Mouse (Mus musculus): Measurements from ENCODE around the gene Birc2.

Birc2 gene

DNA sequence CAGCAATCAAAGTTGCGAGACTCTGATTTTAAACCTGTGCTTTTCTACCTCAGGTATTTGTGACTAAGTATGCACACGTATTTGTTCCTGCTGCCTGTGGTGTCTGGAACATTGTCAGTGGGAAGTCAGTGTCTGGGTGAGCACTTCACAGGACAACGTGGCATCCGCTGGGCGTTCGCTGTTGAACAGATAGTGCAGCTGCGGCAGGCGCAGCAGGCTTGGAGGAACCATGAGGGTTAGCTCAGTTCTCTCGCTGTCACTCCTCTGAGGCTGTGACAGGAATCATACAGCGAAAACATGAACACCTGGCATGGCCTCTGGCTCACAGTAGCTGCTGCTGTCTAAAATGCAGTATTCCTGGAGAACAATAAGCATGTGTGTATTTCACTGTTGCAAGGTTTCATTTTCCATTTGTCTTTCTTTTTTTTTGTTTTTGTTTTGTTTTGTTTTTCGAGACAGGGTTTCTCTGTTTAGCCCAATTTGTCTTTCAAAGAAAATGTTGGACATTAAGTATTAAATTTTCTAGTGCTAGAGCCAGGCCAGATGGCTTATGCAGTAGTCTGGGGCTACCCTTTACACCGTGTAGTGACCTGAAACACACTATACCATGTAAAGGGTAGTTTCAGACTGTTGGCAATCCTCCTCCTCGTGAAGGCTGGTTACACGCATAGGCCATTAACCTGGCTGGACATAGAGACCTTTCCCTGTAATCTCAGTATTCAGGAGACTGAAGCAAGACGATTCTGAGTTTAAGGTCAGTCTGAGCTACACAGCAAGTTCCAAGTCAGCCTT, 52.8 kb downstream of the Birc2 start:
- DNase-seq = no peak

DNA sequence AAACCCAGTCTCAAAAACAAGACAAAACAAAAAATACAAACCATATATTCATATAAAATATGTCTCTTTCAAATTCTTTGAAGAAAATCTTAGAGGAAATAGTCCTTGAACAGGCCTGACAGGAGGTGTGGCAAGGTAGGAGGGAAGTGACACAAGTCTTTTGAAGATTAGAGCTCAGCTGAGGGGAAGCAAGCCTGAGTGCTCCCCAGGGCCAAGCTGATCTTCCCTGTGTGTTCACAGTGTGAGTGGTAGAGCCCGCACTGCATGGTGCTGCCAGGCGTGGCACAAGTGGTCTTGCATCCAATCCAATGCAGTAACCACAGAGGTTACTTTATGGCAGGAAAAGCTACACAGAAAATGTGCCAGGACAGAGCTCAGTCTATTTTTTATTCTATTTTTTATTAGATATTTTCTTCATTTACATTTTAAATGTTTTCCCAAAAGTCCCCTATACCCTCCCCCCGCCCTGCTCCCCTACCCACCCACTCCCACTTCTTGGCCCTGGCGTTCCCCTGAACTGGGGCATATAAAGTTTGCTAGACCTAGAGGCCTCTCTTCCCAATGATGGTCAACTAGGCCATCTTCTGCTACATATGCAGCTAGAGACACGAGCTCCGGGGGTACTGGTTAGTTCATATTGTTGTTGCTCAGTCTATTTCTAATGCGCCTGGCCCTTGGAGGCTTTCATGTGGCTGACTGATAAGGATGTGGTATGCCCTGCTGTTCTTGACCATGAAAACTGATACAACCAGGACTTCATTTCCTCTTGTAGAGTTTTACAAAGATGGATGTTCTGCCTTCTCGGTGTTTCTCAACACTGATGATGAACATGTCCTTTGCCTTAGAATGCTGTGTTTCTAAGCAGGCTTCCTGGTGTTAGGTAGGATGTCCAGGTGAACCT, 56.4 kb downstream of the Birc2 start:
- DNase-seq = no peak

DNA sequence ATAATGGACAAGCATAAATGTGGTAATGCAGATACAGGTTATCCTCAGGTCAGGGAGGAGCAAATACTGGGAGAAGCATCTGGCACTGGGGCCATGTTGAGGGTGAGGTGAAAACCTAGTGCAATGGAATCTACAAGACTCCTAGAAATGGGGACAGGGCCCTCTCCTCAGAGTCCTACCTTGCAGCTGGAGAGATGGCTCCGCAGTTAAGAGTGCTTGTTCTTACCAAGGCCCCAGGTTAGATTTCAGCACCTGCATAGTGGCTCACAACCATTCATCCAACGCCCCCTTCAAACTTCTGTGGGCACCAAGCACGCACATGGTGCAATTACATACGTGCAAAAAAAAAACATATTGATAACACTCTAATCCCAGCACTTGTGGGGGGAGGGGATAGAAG, 57.1 kb downstream of the Birc2 start:
- DNase-seq = no peak

DNA sequence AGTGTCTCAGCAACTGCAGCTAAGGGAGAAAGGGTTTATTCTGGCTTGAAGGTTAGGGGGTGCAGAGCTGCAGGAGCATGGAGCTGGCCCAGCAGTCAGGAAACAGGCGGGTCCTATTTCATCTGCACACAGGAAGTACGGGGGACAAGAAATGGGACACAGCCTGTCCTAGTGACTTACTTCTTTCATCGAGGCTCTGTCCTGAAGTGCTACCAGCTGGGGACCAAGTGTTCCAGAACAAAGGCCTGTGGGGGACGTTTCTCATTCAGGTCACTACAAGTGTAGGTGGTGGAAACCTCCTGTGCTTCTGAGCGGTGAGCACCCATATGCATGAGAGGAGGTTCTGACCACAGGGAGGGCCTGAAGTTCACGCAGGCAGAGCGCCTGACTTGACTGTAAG, 58.1 kb downstream of the Birc2 start:
- no peak for DNase-seq

DNA sequence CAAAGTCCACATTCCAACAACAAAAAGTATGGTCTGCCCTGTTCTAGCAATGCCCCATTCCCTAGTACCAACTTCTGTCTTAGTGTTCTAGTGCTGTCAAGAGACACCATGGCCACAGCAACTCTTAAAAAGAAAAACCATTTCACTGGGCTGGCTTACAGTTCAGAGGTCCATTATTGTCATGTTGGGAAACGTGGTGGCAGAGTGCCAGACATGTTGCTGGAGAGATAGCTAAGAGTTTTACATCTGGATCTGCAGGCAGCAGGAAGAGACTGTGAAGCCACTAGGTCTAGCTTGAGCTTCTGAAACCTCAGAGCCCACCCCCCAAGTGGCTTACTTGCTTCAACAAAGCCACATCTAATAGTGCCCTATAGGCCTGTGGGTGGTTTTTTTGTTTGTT, 59.2 kb downstream of the Birc2 start:
- DNase-seq = no peak

DNA sequence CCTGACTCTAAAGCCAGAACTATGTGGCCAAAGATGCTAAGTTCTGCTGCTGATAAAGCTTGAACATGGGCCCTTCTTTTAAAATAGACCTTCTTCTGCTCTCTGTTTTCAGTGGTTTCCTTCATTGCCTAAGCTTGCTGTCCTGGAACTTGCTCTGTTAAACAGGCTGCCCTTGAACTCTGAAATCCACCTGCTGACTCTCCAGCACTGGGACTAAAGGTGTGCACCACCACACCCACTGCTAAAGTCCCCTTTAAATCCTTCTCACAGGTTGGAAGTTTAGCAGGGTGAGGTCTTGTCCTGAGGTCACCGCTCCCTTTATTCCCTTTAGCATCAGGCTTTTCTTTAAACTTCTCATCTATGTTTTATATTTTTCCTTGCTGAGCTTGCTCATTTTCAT, 59.9 kb downstream of the Birc2 start:
- no peak for DNase-seq

DNA sequence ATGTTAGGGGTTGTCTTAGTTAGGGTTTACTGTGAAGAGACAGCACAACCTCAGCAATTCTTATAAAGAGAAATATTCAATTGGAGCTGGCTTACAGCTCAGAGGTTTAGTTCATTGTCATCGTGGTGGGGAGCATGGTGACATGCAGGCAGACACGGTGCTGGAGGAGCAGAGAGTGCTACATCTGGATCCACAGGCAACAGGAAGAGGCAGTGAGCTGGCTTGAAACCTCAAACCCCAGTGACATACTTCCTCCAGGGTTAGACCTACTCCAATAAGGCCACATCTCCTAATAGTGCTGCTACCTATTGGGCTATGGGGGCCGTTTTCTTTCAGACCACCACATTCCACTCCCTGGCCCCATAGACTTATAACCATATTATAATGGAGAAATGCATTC, 60.9 kb downstream of the Birc2 start:
- no peak for DNase-seq

DNA sequence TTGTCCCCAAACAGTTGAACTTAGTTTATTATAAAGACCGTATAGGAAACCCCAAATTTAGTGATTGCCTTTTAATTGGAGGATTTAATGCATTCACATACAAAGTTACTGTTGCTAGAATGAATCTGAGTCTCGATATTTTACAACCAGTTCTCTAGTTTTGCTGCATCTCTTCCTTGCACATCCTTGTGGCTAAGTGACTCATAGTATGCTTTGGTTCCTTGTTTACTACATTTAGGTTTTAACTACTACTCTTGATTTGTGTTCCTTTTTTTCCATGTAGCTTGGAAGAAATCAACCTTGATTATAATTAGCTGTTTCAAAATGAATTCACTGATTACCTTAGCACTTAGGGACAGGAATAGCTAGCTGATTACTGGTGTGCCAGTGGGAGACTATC, 61.9 kb downstream of the Birc2 start:
- DNase-seq = no peak

DNA sequence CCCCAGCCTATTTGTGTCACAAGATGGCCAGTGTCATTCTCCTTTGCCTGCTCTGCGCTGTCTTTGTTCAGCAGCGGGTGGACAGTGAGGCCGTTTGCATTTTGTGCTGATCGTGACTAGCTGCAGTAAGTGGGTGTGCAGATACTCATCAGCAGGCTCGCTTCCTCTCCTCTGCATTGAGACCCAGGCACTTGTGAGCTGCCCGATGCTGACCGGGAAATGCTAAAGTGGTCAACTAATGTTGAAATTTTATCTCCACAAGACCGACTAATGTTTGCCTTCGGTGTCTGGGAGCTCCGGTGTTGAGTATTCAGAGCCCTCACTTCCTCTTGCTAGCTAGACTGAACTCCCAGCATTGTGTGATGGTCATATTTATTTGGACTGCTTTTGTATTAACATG, 62.3 kb downstream of the Birc2 start:
- no peak for DNase-seq

DNA sequence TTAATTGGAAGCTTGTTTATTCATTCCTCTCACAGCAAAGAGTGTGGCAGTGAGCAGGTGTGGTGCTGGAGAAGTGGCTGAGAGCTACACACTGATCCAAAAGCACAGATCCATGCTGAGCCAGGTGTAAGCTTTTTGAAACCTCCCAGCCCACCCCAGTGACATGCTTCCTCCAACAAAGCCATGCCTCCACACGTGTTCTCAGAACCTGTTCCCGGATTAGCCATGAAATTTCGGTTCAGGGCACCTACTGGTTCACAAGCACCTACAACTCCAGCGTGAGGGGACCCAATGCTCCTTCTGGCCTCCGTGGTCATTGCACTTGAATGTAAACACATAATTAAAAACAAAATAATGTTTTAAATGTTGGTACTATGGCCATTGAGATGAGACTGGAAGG, 63.2 kb downstream of the Birc2 start:
- DNase-seq = no peak

DNA sequence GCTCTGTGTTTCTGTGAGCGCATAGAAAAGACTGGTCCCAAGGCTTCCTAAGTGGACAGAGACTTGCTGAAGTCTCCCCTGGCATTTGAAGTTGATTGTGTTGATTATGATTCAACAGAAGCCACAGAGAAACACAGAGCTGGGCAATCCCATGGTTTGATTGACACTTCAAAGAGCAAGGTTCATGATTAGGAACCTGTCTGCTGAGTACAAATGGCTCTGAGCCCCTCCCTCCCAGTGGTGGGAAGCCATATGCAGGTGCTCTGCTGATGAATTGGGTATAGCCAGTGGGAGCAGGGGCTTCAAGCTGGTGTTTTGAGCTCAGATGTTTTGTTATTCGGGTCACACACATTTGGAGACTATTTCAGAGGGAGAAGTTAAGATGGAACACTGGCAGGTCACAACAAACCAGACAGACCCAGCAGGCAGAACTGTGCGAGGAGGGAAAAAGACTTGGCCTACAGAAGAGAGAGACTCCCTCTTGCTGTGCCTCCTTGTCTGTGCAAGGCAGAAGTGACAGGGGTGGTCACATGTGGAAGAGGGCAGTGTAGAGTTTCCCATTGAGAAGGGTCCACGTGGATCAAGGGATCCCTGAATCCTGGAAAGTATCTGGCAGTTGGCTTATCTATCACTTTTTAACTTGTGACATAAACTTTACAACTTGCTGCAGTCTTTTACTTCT, 64.0 kb downstream of the Birc2 start:
- DNase-seq = no peak

DNA sequence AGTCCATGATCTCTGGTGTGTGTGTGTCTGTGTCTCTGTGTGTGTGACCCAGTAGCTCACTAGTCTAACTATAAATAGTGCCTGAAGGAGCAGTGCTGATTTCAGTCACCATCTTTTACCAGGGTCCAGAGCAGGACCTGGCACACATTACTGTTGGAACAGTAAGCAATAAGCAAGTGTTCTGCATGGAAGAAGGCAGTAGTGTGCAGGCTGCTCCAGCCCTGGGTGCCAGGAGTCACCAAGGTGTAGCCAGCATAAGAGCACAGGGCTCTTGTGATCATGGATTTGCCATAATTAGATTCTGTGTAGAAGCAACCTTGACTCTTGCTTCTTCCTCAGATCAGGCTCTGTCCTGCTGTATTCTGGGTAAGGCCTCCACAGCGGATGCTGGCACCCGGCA, 64.5 kb downstream of the Birc2 start:
- DNase-seq = no peak

DNA sequence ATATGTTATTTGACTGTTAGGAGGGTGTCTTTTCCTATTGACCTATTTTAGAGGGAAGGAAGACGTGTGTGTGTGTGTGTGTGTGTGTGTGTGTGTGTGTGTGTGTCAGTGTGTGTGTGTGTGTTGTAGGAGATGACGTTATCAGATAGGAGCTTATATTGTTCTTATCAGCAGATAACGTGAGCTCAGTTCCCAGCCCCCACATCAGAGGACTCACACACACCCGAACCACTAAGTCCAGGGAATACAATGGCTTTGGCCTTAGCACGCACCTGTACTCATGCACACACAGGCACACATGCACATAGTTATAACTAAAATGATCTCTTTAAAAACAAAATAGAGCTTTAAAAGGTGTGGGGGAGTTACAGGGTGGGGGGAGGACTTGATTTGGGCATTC, 67.4 kb downstream of the Birc2 start:
- no peak for DNase-seq

DNA sequence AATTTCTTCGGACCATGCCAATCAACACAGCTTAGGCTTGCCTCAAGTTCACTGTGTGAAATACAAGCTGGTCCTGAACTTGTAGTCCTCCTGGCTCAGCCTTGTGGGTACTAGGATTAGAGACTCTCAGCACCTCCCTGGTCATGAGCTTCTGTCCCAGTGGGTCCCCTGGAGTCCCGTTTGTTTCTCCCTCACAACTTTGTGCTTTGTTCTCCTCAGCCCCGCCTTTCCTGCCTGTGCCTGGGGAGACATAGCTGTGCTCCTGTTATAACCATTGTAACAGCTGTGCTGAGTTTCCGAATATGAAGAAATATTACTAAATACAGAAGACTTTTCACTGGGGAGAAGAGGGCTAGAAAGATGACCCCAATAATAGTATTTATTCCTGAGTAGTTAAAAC, 67.8 kb downstream of the Birc2 start:
- no peak for DNase-seq
